Mouse (Mus musculus) MEL (cell line): ENCODE results near the gene Nt5e. TPM values are rescaled to one million over a fixed set of nuclear protein-coding genes. Genes with fewer than 3 reads are reported as not detected.
"Not testable (repeated sequence)": the region's sequence is repeated elsewhere in the genome, so short reads cannot be mapped to it uniquely, and the experiment has no call there.

ENCODE experiments used
- DNase-seq: peaks from one replicate; pipeline ENCODE4 v3.0.0; 2011; ENCODE audit warnings: low read depth, low spot score
- H3K27ac ChIP-seq: 2 replicates; pipeline ENCODE4 v1.5.1; 2012; ENCODE audit warnings: low read depth, mild to moderate bottlenecking, control low read depth, low read length, moderate library complexity; ENCODE audit not compliant: control insufficient read depth
- H3K27me3 ChIP-seq, 2 experiments: fragments of 150-350 bp in 1 of 2; sonication (generic) in 1 of 2; 2 replicates each; pipeline ENCODE4 v1.6.1; 2012; ENCODE audit warnings: low read length in 2 of 2, mild to moderate bottlenecking in 2 of 2, improper control_type of control experiment in 1 of 2, moderate library complexity in 1 of 2; ENCODE audit not compliant: insufficient read depth in 2 of 2, control insufficient read depth in 1 of 2
- H3K36me3 ChIP-seq, 2 experiments: 2 replicates each; pipeline ENCODE4 v1.6.1; 2012 to 2014; ENCODE audit warnings: low read length in 2 of 2, improper control_type of control experiment in 1 of 2, inconsistent platforms in 1 of 2, mild to moderate bottlenecking in 1 of 2; ENCODE audit not compliant: insufficient read depth in 2 of 2, control insufficient read depth in 1 of 2
- H3K4me1 ChIP-seq, 2 experiments: fragments of 150-350 bp in 1 of 2; sonication (generic) in 1 of 2; 2 replicates each; pipeline ENCODE4 v1.6.1; 2012; ENCODE audit warnings: low read length in 2 of 2, improper control_type of control experiment in 1 of 2, mild to moderate bottlenecking in 1 of 2; ENCODE audit not compliant: insufficient read depth in 2 of 2, control insufficient read depth in 1 of 2
- H3K4me3 ChIP-seq, 2 experiments: fragments of 150-350 bp in 1 of 2; sonication (generic) in 1 of 2; 2 replicates each; pipeline ENCODE4 v1.5.1; 2012; ENCODE audit warnings: low read depth in 2 of 2, low read length in 2 of 2, mild to moderate bottlenecking in 2 of 2, moderate library complexity in 2 of 2, control low read depth in 1 of 2, improper control_type of control experiment in 1 of 2; ENCODE audit not compliant: control insufficient read depth in 1 of 2, insufficient read depth in 1 of 2
- H3K79me2 ChIP-seq: 2 replicates; pipeline ENCODE4 v1.6.1; 2012; ENCODE audit warnings: mild to moderate bottlenecking, low read length, moderate library complexity; ENCODE audit not compliant: control insufficient read depth, poor library complexity, insufficient read depth
- H3K9ac ChIP-seq: 2 replicates; pipeline ENCODE4 v1.6.1; 2012; ENCODE audit warnings: low read depth, mild to moderate bottlenecking, control low read depth, low read length, moderate library complexity; ENCODE audit not compliant: control insufficient read depth, poor library complexity, severe bottlenecking
- H3K9me3 ChIP-seq: fragments of 150-350 bp; sonication (generic); replicated peaks from 2 replicates; pipeline ENCODE4 v1.6.1; 2012; ENCODE audit warnings: mild to moderate bottlenecking, low read length, improper control_type of control experiment, moderate library complexity; ENCODE audit not compliant: insufficient read depth
- CHD1 ChIP-seq: IDR thresholded peaks from 2 replicates; pipeline ENCODE4 v1.6.1; 2012; ENCODE audit warnings: low read depth, mild to moderate bottlenecking, inconsistent platforms, low read length, improper control_type of control experiment
- CHD2 ChIP-seq: IDR thresholded peaks from 2 replicates; pipeline ENCODE4 v1.6.1; 2011; ENCODE audit warnings: low read length, improper control_type of control experiment
- CTCF ChIP-seq, 3 experiments: IDR thresholded peaks in 2 of 3; conservative IDR thresholded peaks in 1 of 3; 2 replicates each; pipeline ENCODE4 v1.5.1; 2011 to 2012; ENCODE audit warnings: low read length in 3 of 3, low read depth in 2 of 3, mild to moderate bottlenecking in 2 of 3, improper control_type of control experiment in 1 of 3, inconsistent platforms in 1 of 3, mixed read lengths in 1 of 3, moderate library complexity in 1 of 3; ENCODE audit not compliant: control insufficient read depth in 1 of 3, insufficient read depth in 1 of 3, poor library complexity in 1 of 3, severe bottlenecking in 1 of 3
- E2F4 ChIP-seq: IDR thresholded peaks from 2 replicates; pipeline ENCODE4 v1.6.1; 2011; ENCODE audit warnings: low read depth, low read length, improper control_type of control experiment, borderline replicate concordance
- ETS1 ChIP-seq: IDR thresholded peaks from 2 replicates; pipeline ENCODE4 v1.6.1; 2012; ENCODE audit warnings: low read depth, mild to moderate bottlenecking, inconsistent platforms, low read length, improper control_type of control experiment, moderate library complexity
- MAZ ChIP-seq: IDR thresholded peaks from 2 replicates; pipeline ENCODE4 v1.6.1; 2012; ENCODE audit warnings: low read depth, mild to moderate bottlenecking, inconsistent platforms, low read length, improper control_type of control experiment
- MXI1 ChIP-seq: IDR thresholded peaks from 2 replicates; pipeline ENCODE4 v1.6.1; 2011; ENCODE audit warnings: mild to moderate bottlenecking, low read depth, low read length, improper control_type of control experiment
- MYB ChIP-seq: IDR thresholded peaks from 2 replicates; pipeline ENCODE4 v1.6.1; 2011; ENCODE audit warnings: mild to moderate bottlenecking, low read depth, low read length, improper control_type of control experiment
- NRF1 ChIP-seq: IDR thresholded peaks from 2 replicates; pipeline ENCODE4 v1.6.1; 2014; ENCODE audit warnings: low read depth, mild to moderate bottlenecking, inconsistent platforms, low read length, improper control_type of control experiment, moderate library complexity; ENCODE audit not compliant: poor library complexity, insufficient read depth, severe bottlenecking
- POLR2A ChIP-seq, 2 experiments: IDR thresholded peaks; 2 replicates each; pipeline ENCODE4 v1.6.1; 2011 to 2012; ENCODE audit warnings: low read length in 2 of 2, mild to moderate bottlenecking in 2 of 2, control low read depth in 1 of 2, improper control_type of control experiment in 1 of 2, low read depth in 1 of 2, moderate library complexity in 1 of 2; ENCODE audit not compliant: control insufficient read depth in 1 of 2, insufficient read depth in 1 of 2, poor library complexity in 1 of 2
- RAD21 ChIP-seq: IDR thresholded peaks from 2 replicates; pipeline ENCODE4 v1.6.1; 2011; ENCODE audit warnings: mild to moderate bottlenecking, low read depth, low read length, improper control_type of control experiment
- SMC3 ChIP-seq: IDR thresholded peaks from 2 replicates; pipeline ENCODE4 v1.6.1; 2011; ENCODE audit warnings: low read depth, low read length, improper control_type of control experiment
- TCF12 ChIP-seq: IDR thresholded peaks from 2 replicates; pipeline ENCODE4 v1.6.1; 2014; ENCODE audit warnings: low read depth, mild to moderate bottlenecking, inconsistent platforms, low read length, improper control_type of control experiment, moderate library complexity
- USF1 ChIP-seq: IDR thresholded peaks from 2 replicates; pipeline ENCODE4 v1.6.1; 2014; ENCODE audit warnings: low read depth, mild to moderate bottlenecking, inconsistent platforms, low read length, improper control_type of control experiment, moderate library complexity
- ZKSCAN1 ChIP-seq: IDR thresholded peaks from 2 replicates; pipeline ENCODE4 v1.6.1; 2012; ENCODE audit warnings: low read depth, mild to moderate bottlenecking, inconsistent platforms, low read length, improper control_type of control experiment, moderate library complexity
- polyA plus RNA-seq, 2 experiments: library from polyadenylated mRNA; stranded (reverse) in 1 of 2; unstranded in 1 of 2; fragments of >175 nt in 1 of 2; fragments of >200 nt in 1 of 2; gene quantifications; 2 replicates each; pipeline versions ENCODE4 v1.2.1 to v1.2.4; 2012; ENCODE audit warnings: low replicate concordance in 2 of 2, low read depth in 1 of 2; ENCODE audit not compliant: insufficient read length in 2 of 2, insufficient read depth in 1 of 2, missing spikeins in 1 of 2
- total RNA-seq: library from RNA; depleted of rRNA; stranded (reverse); fragments of 300-350 nt; gene quantifications from 2 replicates; pipeline ENCODE4 v1.2.3, GENCODE M21; 2012

The Nt5e gene
- total and polyA plus RNA-seq, 3 experiments: 0.12 to 0.19 TPM; not detected in 1

DNA sequence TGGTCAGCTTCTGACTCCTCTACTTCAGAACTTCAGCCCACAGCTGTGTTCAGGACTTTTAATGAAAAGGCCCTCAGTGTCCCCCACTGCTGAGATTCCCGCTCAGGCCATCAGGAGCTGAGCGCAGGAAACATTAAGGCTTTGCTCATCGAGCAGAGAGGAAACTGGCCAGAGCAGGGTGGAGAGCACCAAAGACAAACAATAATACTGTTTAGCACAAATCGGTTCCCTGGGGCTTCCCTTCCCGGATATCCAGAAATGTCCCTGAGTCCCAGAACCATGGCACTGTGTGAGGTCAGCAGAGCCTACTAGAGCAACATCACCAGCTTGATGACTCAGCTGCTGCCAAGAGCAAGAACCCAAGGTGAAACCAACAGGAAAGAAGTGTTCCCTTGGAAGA is 30.7 kb upstream of the Nt5e start:
- Histone ChIP-seq H3K4me1 (no peaks in the 10 kb centered on the region), H3K9ac (no peak overlapping the region), H3K79me2 (no peaks in the 10 kb centered on the region), H3K27me3 (no peaks in the 10 kb centered on the region; a peak in 1 of 4 replicates), H3K4me3 (no peak overlapping the region), H3K36me3 (no peaks in the 10 kb centered on the region), H3K27ac (no peak overlapping the region), H3K9me3 (no peaks in the 10 kb centered on the region)
- TF ChIP-seq NRF1 (no peak), TCF12 (no peak), RAD21 (no peak), E2F4 (no peak), MAZ (no peak), CTCF (IDR thresholded peaks at IDR 0.05 in 2 of 3, conservative IDR thresholded peaks at IDR 0.05 in 1 of 3; ENCODE audit: control insufficient read depth in 1 of 3, insufficient read depth in 1 of 3, low read depth in 2 of 3, low read length in 3 of 3, poor library complexity in 1 of 3, severe bottlenecking in 1 of 3) (no peak), ZKSCAN1 (no peak), CHD2 (no peak), USF1 (no peak), SMC3 (no peak), POLR2A (IDR thresholded peaks at IDR 0.05; ENCODE audit: control insufficient read depth in 1 of 2, insufficient read depth in 1 of 2, low read depth in 1 of 2, low read length in 2 of 2, poor library complexity in 1 of 2) (no peak), MYB (no peak), CHD1 (no peak)
- no peak for DNase-seq

DNA sequence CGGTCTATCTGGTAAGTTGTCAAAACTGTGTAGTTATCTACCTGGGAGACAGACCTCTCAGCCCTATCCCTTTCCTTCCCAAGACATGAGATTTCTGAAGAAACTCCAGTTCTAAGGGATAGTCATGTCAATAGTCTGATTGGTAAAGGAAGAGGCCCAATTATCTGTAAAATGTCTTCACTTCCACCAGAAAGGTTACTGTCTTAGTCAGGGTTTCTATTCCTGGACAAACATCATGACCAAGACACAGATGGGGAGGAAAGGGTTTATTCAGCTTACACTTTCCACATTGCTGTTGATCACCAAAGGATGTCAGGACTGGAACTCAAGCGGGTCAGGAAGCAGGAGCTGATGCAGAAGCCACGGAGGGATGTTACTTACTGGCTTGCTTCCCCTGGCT is 29.8 kb upstream of the Nt5e start:
- not testable (repeated sequence) for H3K27ac ChIP-seq, H3K79me2 ChIP-seq, H3K9ac ChIP-seq, H3K27me3 ChIP-seq, DNase-seq, H3K36me3 ChIP-seq, H3K4me1 ChIP-seq, H3K4me3 ChIP-seq, H3K9me3 ChIP-seq

DNA sequence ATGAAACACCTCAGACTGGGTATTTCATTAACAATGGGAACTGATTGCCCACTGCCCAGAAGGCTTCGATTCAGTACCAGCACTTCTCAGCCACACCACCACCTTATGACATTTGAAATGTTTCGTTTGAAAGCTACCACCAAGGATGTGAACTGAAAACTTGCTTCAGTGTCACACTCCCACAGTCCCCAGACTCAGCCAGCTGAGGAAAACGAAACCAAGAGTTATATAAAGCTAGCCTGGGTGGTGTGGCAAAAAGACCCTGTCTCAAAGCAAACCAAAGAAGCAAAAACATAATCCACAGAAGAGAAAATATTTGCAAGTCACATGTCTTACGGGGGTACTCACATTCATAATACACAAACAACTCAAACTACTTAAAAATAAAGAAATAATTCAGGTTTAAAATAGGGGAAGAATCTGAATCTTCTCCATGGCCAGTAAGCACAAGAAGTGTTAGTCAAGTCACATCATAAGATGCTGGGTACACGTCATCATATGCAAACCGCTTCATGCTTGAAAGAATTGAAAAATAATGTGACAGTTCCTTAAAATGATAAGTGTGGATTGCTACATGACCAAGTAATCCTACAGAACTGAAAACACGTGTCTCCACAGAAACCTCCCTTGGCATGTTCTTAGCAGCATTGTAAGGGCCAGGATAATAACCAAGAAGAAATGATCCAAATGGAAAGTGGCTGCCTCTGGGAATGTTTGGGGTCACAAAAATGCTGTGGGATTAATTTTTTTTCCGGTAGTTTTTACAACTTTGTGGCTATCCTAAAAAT is 28.9 kb upstream of the Nt5e start:
- H3K36me3 ChIP-seq: no peaks in the 10 kb centered on the region
- no peaks in the 10 kb centered on the region for H3K4me1 ChIP-seq
- peak overlapping the region in 1 of 2 experiments; percentile 32; a peak in 1 of 4 replicates for H3K4me3 ChIP-seq
- no peaks in the 10 kb centered on the region for H3K9me3 ChIP-seq
- H3K9ac ChIP-seq: no peak overlapping the region
- TF ChIP-seq MXI1: 0 out of 2 replicates have a peak, but pooled peaks have one; percentile 10
- TF ChIP-seq MYB: no peak
- no peak for TF ChIP-seq ETS1
- peak; percentile 8 for DNase-seq
- H3K79me2 ChIP-seq: no peaks in the 10 kb centered on the region
- H3K27ac ChIP-seq: no peak overlapping the region
- no peaks in the 10 kb centered on the region; a peak in 1 of 4 replicates for H3K27me3 ChIP-seq
